Mouse (Mus musculus) naive thymus-derived CD4-positive, alpha-beta T cell, adult 2 months (primary cell): ENCODE data around the gene Elane.

Experiments
- DNase-seq: peaks from one replicate; pipeline ENCODE4 v3.0.0-alpha.2; 2011; ENCODE audit warnings: low read depth

Elane gene

GRCm38 (mm10) chr10:79914948-79915596 is 29.0 kb downstream of the Elane start:
- no peak for DNase-seq

- DNase-seq, result no peak
Measured at GRCm38 (mm10) chr10:79916081-79916480, 30.0 kb downstream of the Elane start.

DNA sequence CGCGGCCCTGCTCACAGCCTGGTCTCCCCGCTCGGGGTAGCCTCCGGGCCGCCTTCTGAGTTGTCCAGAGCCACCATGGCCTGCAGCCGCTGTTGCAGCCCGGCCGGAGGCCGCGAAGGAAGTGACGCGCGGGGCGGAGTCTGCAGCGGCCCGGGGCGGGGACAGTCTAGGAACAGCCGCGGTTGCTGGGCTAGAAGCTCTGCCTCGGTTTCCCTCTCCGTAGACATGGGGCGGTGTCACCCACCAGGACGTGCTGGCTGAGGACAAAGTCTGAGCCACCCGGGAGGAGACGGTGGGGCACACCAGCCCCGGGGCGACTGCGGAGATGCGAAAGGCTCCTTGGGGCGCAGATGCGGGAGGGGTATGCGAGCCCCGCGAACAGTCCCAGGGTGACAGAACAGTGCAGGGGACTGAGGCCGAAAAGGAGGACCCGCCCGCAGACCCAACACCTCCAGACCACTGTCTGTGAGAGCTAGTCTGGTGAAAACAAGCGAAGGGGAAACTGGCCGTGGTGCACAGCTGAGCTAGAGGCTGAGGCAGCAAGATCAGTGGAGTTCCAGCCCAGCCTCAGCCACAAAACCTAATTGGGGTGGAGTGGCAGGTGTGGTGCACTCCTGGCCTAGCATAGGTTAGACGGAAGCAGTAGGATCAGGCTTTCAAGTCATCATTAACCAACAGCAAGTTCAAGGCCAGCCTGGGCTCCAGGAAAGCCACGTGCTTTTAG is 30.9 kb downstream of the Elane start, which contains the start of gene Kiss1r:
Kiss1r (plus strand) TSS at position 164 of the 724 bp plus-strand sequence.
- peak; percentile 82 for DNase-seq

DNA sequence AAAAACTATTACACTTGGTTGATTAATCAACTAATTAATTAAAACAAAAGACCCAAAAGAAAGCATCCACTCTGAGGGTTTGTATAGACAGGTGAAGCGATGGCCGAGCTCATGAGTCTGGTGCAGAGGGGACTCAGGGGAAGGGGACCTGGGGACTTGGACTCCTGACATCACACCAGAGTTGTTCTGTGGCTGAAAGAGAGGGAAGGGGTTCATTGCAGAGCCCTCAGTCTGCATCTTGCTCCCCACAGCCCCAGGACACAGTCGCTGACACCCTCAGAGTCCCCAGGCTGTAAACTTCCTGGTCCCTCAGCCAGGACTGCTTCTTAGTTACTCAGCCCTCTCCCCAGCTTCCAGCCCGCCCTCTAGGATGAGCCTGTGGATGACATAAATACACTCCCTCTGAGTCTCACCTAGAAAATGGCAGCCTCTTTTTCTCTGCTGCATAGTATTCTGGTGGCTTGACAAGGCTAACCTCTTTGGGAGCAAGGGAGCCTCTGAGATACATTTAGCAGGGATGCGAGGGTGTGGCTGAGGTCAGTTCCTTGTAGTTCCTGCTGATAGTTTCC is 31.6 kb downstream of the Elane start:
- DNase-seq, result no peak

DNA sequence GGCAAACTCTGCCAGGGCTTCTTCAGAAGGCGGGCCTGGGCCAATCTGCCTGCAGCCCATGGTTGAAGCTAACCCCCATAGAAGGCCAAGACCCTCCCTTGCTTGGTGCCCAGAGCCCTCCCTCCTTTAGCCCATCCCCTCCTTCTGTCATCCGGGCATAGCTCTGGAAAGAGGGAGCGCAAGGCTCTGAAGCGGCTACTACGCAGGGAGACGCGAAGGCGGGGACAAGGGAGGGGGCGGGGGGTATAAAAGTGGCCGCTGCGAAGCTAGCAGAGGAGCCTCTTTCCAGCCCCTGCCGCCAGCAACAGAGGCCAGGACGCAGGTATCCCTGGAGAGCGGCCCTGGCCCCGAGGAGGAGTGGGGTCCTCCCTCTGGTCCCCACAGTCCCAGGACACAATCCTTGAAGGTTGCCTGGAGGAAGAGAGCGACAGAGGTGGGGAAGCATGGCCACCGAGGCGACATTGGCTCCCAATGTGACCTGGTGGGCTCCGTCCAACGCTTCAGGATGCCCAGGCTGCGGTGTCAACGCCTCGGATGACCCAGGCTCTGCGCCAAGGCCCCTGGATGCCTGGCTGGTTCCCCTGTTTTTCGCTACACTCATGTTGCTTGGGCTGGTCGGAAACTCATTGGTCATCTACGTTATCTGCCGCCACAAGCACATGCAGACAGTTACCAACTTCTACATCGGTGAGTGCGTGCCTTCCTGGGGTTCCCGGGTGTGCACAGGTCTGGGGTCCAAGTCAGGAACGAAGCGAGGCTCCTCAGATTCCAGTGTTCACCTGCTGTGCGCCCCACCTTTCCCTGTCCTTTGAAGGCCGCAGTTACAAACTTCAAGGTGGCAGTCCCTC is 32.4 kb downstream of the Elane start:
- DNase-seq, result no peak

GRCm38 (mm10) chr10:79919251-79919849 is 33.3 kb downstream of the Elane start:
- DNase-seq, result peak; percentile 44

GRCm38 (mm10) chr10:79920056-79920890 is 34.2 kb downstream of the Elane start:
- DNase-seq, result no peak

DNA sequence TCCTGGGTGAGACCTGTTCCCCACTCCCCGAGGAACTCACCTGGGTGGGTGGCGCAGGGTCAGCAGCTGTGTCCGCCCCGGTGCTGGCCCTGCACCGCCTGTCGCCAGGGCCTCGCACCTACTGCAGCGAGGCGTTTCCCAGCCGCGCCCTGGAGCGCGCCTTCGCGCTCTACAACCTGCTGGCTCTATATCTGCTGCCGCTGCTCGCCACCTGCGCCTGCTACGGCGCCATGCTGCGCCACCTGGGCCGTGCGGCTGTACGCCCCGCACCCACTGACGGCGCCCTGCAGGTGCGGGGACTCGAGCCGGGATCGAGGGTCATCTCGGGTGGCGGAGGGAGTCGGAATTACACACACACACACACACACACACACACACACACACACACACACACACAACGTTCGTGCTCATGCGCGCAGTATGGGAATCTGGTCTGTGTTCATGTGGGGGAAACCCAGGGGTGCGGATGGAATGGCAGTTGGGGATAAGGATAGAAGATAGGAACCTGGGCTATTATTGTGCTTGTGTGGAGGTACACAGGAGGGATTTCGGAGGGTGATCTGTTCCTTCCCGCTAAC is 35.0 kb downstream of the Elane start, which contains the start of gene R3hdm4:
R3hdm4 (minus strand) TSS at position 251 of the 578 bp plus-strand sequence.
- peak; percentile 40 for DNase-seq

GRCm38 (mm10) chr10:79921572-79921971 is 35.5 kb downstream of the Elane start:
- DNase-seq, result no peak

GRCm38 (mm10) chr10:79924998-79925784 is 39.1 kb downstream of the Elane start:
- DNase-seq, result peak; percentile 97

GRCm38 (mm10) chr10:79925785-79926490 is 39.9 kb downstream of the Elane start:
- peak; percentile 71 for DNase-seq

- peak; percentile 95 for DNase-seq
Measured at GRCm38 (mm10) chr10:79926491-79927323, 40.7 kb downstream of the Elane start, which contains the start of gene Arid3a. TSS of gene Arid3a (plus strand) at chr10:79927043.

DNA sequence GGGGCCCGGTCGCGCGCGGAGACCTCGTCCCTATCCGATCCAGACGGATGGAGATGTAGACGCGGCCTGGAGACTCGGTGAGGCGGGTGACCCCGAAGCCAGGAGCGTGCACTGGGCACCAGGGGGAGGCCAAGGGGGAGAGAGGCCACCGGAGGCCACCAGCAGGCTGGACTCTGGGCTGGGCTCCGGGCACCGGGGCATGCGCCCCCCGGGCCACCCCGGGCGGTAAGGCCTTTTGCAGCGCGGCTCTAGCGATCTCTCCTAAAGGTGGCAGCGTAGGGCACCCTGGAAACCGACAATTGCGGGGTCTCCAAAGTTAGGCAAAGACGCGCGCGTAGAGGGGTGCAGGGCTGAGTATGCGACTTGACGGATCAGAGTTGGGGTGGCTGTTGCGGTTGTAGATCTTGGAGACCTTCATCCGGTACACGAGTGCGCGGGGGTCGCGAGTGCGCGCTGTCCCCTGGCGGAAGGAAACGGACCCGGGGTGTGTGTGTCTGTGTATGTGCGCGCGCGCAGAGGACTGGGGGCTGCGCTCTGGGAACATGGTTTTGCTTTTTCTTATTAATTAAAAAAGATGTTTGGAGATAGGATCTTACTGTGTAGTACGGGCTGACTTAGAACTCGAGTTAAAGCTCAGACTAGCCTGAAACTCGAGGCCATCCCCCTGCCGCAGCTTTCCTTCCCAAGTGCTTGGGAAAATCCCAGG is 41.4 kb downstream of the Elane start:
- peak; percentile 76 for DNase-seq

- peak; percentile 60 for DNase-seq
Measured at GRCm38 (mm10) chr10:79928030-79928694, 42.1 kb downstream of the Elane start.

- peak; percentile 10 for DNase-seq
Measured at GRCm38 (mm10) chr10:79928907-79929701, 43.1 kb downstream of the Elane start.
